Mouse (Mus musculus) kidney, postnatal 0 days (tissue): ENCODE measurements around the gene Gm37419. TPM values are rescaled to one million over a fixed set of nuclear protein-coding genes. Genes with fewer than 3 reads are reported as not detected.

Experiments
- ATAC-seq: fragments of 200-750 bp; cut with Nextera tagmentation; replicated peaks from 2 replicates; pipeline ENCODE4 v1.8.0; 2017; ENCODE audit warnings: low read depth, moderate number of reproducible peaks, moderate TSS enrichment, moderate library complexity; ENCODE audit not compliant: low FRiP score
- DNase-seq: peaks from one replicate; pipeline ENCODE4 v3.0.0-alpha.2; 2016; ENCODE audit warnings: low spot score
- H3K27ac ChIP-seq: fragments of 300-500 bp; sonication (generic); 2 replicates; pipeline ENCODE4 v1.5.1; 2014; ENCODE audit warnings: mild to moderate bottlenecking
- H3K27me3 ChIP-seq: fragments of 300-500 bp; sonication (generic); 2 replicates; pipeline ENCODE4 v1.6.1; 2014; ENCODE audit warnings: low read length, mixed read lengths; ENCODE audit not compliant: insufficient read depth
- H3K36me3 ChIP-seq: fragments of 300-500 bp; sonication (generic); 2 replicates; pipeline ENCODE4 v1.6.1; 2014; ENCODE audit warnings: low read length, mixed read lengths; ENCODE audit not compliant: insufficient read depth
- H3K4me1 ChIP-seq: fragments of 300-500 bp; sonication (generic); replicated peaks from 2 replicates; pipeline ENCODE4 v1.6.1; 2014; ENCODE audit warnings: antibody characterized with exemption, low read length, mixed read lengths; ENCODE audit not compliant: insufficient read depth
- H3K4me2 ChIP-seq: fragments of 300-500 bp; sonication (generic); 2 replicates; pipeline ENCODE4 v1.6.1; 2014; ENCODE audit warnings: mild to moderate bottlenecking, low read length, moderate library complexity, mixed read lengths
- H3K4me3 ChIP-seq: fragments of 300-500 bp; sonication (generic); replicated peaks from 2 replicates; pipeline ENCODE4 v1.5.1; 2014; ENCODE audit warnings: low read depth, low read length
- H3K9ac ChIP-seq: fragments of 300-500 bp; sonication (generic); 2 replicates; pipeline ENCODE4 v1.6.1; 2014; ENCODE audit warnings: low read depth, low read length
- H3K9me3 ChIP-seq: fragments of 300-500 bp; sonication (generic); replicated peaks from 2 replicates; pipeline ENCODE4 v1.6.1; 2016; ENCODE audit warnings: low read length, inconsistent platforms, mixed read lengths
- CTCF ChIP-seq: IDR thresholded peaks from 2 replicates; pipeline ENCODE4 v1.5.1; 2016; ENCODE audit warnings: antibody characterized with exemption, low read depth, mild to moderate bottlenecking, moderate library complexity
- WGBS: fragments of 180-500 bp; shearing (Covaris S2); extraction: QIAGEN DNeasy Blood & Tissue Kit; methylation state at CpG from one replicate; pipeline ENCODE4 v1.1.7; 2014; 5-methylcytosine and 5-hydroxymethylcytosine counted together
- polyA plus RNA-seq: library from polyadenylated mRNA; unstranded; fragments of >200 nt; fragmentation: Nextera tagmentation; extraction: Ambion mirVana; gene quantifications from 2 replicates; pipeline ENCODE4 v1.2.1, GENCODE M21; 2015

The Gm37419 gene
- polyA plus RNA-seq, 1 experiment from 2014 or later: not detected

DNA sequence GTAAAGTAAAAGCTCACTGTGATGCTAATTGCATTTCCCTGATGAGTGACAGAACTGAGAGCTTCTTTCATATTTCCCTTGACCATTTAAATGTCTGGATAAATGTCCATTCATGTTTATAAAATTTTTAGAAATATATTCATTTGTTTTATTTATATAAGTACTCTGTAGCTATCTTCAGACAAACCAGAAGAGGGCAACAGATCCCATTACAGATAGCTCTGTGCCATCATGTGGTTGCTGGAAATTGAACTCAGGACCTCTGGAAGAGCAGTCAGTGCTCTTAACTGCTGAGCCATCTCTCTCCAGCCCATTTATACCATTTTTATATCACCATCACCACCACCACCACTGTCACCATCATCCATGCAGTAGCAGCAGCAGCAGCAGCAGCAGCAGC is 29.3 kb upstream of the Gm37419 start:
- Histone ChIP-seq H3K4me3 (no peak overlapping the region), H3K9me3 (no peaks in the 10 kb centered on the region), H3K27me3 (no peaks in the 10 kb centered on the region), H3K36me3 (no peaks in the 10 kb centered on the region), H3K4me2 (no peak overlapping the region), H3K9ac (no peak overlapping the region), H3K27ac (no peak overlapping the region), H3K4me1 (no peaks in the 10 kb centered on the region)
- ATAC-seq (no peak), DNase-seq (no peak)
- TF ChIP-seq CTCF: no peak; the same call in 1 of the 2 replicates

DNA sequence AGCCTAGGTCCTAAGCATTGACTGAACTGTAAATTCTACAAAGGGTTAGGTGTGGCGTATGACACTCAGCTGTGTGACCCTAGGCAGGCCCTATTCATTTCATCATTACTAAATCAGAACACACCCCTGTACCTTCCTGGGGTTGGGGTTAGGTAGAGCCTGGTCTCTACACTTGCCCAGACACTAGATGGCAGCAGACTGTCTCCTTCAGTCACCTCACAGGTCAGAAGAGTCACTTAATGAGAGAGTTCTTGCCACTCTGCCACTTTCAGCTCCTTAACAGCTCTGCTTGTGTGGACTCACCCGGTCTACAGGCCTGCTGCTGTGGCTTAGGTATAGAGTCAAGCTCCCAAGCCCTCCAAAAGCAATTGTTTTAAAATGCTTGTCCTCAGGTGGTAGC is 25.9 kb upstream of the Gm37419 start:
- H3K4me3 ChIP-seq: no peak overlapping the region
- no peaks in the 10 kb centered on the region for H3K27me3 ChIP-seq
- peak; percentile 48 for TF ChIP-seq CTCF
- no peak for ATAC-seq
- H3K4me2 ChIP-seq: no peak overlapping the region
- H3K9ac ChIP-seq: no peak overlapping the region
- H3K4me1 ChIP-seq: no peaks in the 10 kb centered on the region
- H3K36me3 ChIP-seq: no peaks in the 10 kb centered on the region
- DNase-seq: no peak
- no peaks in the 10 kb centered on the region for H3K9me3 ChIP-seq
- no peak overlapping the region for H3K27ac ChIP-seq
- 89% methylated on average over 2 of the region's 2 CpGs for WGBS

DNA sequence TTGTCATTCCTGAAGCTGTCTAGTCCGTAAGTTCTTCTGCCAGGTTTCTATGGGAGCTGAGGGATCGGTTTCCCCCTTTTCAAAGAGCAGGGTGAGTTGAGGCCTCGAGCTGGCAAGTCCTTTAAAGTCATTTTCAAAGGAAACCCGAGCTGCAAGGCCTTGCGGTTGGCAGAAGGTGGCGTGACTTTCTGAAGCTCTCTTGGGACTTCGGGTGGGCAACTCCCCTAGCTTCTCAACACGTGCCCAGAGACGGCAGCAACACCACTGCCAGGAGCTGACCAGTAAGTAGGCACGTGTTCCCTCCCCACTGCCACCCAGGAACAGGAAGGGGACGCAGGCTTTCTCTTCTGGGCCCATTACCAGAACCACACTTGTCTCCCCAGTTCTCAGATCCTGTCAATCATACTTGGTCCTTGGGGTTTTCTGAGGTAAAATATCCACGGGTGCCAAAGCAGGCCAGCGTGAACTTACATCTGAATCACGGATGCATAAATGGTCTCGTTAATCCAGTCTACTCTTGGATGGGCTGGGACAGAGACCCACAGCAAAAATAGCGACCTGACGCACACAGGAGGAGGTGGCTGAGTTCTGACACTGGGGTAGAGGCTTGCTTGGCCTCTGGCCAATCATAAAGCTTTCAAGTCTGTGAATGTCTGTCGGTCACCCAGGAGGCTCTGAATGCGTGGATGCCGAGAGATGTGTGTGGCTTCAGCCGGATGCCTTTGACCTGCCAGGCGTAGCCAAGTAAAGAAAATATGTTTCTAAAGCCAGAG is 24.2 kb upstream of the Gm37419 start:
- no peaks in the 10 kb centered on the region for H3K9me3 ChIP-seq
- peak; percentile 6 for DNase-seq
- ATAC-seq: no peak; the same call in 1 of the 2 replicates
- 44% methylated on average over 22 of the region's 22 CpGs for whole genome bisulfite sequencing
- no peaks in the 10 kb centered on the region for H3K4me1 ChIP-seq
- no peak for TF ChIP-seq CTCF
- no peaks in the 10 kb centered on the region for H3K36me3 ChIP-seq
- H3K4me2 ChIP-seq: no peak overlapping the region
- H3K9ac ChIP-seq: no peak overlapping the region
- H3K4me3 ChIP-seq: no peak overlapping the region
- H3K27me3 ChIP-seq: no peaks in the 10 kb centered on the region
- no peak overlapping the region for H3K27ac ChIP-seq

DNA sequence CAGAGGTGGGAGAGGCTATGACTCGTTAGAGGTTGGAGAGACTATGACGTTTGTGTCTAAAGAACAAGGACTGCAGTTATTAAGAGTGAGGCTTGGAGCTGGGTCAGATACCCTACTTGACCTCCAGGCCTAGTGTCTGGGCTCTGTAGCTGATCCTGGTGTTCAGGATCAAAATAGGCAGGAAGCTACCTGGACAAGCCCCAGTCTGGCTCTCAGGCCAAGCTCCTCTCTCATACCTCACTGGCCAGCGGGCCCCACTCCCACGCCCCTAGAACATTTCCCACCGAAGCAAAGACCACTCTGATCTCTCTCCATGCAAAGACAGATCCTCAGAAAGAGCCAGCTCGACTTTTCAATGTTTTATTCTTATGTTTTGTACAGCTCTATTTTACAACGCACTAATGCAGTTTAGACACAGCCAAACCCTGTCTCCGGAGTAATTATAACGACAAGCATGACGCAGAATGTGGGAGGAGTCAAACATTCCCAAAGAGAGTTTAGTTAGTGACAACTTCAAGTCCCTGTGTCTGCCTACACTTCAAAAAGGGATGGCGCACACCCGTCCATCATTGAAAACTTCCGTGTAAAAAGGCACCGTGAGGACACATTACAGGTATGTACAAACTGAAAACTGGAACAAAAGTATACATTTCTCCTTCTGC is 23.4 kb upstream of the Gm37419 start:
- ATAC-seq (no peak), DNase-seq (no peak)
- H3K4me2 ChIP-seq: no peak overlapping the region
- no peak overlapping the region for H3K27ac ChIP-seq
- TF ChIP-seq CTCF: no peak
- H3K36me3 ChIP-seq: no peaks in the 10 kb centered on the region
- WGBS: 68% methylated on average over 14 of the region's 14 CpGs
- no peaks in the 10 kb centered on the region for H3K27me3 ChIP-seq
- H3K4me3 ChIP-seq: no peak overlapping the region
- no peaks in the 10 kb centered on the region for H3K9me3 ChIP-seq
- no peak overlapping the region for H3K9ac ChIP-seq
- H3K4me1 ChIP-seq: no peaks in the 10 kb centered on the region

DNA sequence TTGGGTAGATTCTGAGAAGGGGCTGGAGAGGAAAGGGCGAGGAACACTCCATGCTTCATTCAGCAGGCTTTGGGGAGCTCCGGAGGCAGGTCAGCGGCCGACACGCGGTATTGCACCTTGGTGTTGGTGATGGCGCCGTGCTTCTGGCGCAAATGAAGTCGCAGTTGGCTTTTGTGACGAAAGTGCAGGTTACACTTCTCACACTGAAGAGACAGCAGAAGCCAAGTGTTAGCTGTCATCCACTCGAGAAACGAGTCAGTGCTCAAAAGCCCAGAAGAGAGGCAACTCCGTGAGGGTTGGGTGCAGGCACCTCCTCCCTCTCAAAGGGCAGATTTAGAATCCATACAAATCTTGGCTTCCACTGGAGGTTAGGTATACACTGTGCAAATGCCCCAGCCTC is 22.2 kb upstream of the Gm37419 start:
- Histone ChIP-seq H3K4me2 (no peak overlapping the region), H3K4me3 (no peak overlapping the region), H3K9me3 (no peaks in the 10 kb centered on the region), H3K4me1 (no peaks in the 10 kb centered on the region), H3K9ac (no peak overlapping the region), H3K36me3 (no peaks in the 10 kb centered on the region), H3K27me3 (no peaks in the 10 kb centered on the region), H3K27ac (no peak overlapping the region)
- no peak for TF ChIP-seq CTCF
- DNase-seq (no peak), ATAC-seq (no peak)
- WGBS: 89% methylated on average over 14 of the region's 14 CpGs

DNA sequence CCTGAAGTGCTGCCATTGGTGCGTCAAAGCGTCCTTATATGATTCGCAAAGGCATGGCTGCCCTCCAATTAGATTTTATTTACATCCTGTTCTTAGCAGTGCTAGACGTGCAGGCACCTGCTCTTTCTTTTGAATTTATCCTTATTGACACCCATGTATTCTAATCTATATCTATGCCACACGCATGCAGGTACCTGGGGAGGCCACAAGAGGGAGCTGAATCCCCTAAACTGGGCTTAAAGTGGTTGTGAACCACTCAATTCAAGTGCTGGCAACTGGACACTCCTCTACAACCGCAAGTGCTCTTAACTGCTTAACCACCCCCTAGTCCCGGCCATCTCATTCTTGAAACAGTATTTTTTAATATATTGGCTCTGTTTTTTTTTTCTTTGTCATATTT is 21.0 kb upstream of the Gm37419 start:
- Histone ChIP-seq H3K4me1 (no peaks in the 10 kb centered on the region), H3K9ac (no peak overlapping the region), H3K27me3 (no peaks in the 10 kb centered on the region), H3K4me3 (no peak overlapping the region), H3K9me3 (no peaks in the 10 kb centered on the region), H3K27ac (no peak overlapping the region), H3K4me2 (no peak overlapping the region), H3K36me3 (no peaks in the 10 kb centered on the region)
- no peak for DNase-seq
- WGBS: 88% methylated on average over 7 of the region's 7 CpGs
- TF ChIP-seq CTCF: peak; percentile 52
- no peak for ATAC-seq
